Mouse (Mus musculus) heart, postnatal 0 days (tissue): ENCODE measurements around the gene 1500015O10Rik.

ENCODE experiments used
- CTCF ChIP-seq: IDR thresholded peaks from 2 replicates; pipeline ENCODE4 v1.5.1; 2016; ENCODE audit warnings: antibody characterized with exemption, control low read depth, low read depth
- EP300 ChIP-seq: IDR thresholded peaks from 2 replicates; pipeline ENCODE4 v1.6.1; 2016; ENCODE audit warnings: antibody characterized with exemption, low read depth

GRCm38 (mm10) chr1:43768385-43768990 lies 38.1 kb downstream of the 1500015O10Rik start:
- TF ChIP-seq CTCF, result no peak
- no peak for TF ChIP-seq EP300
